Mouse (Mus musculus): ENCODE measurements at regions not wholly inside any gene's neighbourhood (a gene's known extent, or its start where the extent isn't known, plus 50 kb on each side); places are given as distances from the start of the nearest gene placed in this dataset.

GRCm38 (mm10) chr2:75039066-75039465, 213.5 kb downstream of the Mtx2 start:
- no peak for ATAC-seq (ENCODE audit: low FRiP score)
- no peaks in the 10 kb centered on the region for H3K9me3 ChIP-seq (replicated peaks)
- WGBS: 62% methylated on average over 3 of the region's 3 CpGs

GRCm38 (mm10) chr2:75046892-75047291, 221.3 kb downstream of the Mtx2 start:
- no peaks in the 10 kb centered on the region for H3K36me3 ChIP-seq
- H3K4me1 ChIP-seq: no peaks in the 10 kb centered on the region
- no peaks in the 10 kb centered on the region for H3K9me3 ChIP-seq (replicated peaks)
- no peak overlapping the region for H3K27ac ChIP-seq
- no peaks in the 10 kb centered on the region for H3K27me3 ChIP-seq
- 81% methylated on average over 6 of the region's 6 CpGs for WGBS
- no peak overlapping the region for H3K9ac ChIP-seq
- no peak overlapping the region for H3K4me3 ChIP-seq
- no peak for ATAC-seq (ENCODE audit: low FRiP score)
- H3K4me2 ChIP-seq (replicated peaks): no peak overlapping the region

More at GRCm38 (mm10) chr2:75039066-75039465, 213.5 kb downstream of the Mtx2 start:
- Histone ChIP-seq H3K27ac (no peak overlapping the region), H3K9ac (no peak overlapping the region), H3K36me3 (no peaks in the 10 kb centered on the region), H3K27me3 (no peaks in the 10 kb centered on the region), H3K4me3 (no peak overlapping the region), H3K4me2 (replicated peaks) (no peak overlapping the region), H3K4me1 (no peaks in the 10 kb centered on the region)

DNA sequence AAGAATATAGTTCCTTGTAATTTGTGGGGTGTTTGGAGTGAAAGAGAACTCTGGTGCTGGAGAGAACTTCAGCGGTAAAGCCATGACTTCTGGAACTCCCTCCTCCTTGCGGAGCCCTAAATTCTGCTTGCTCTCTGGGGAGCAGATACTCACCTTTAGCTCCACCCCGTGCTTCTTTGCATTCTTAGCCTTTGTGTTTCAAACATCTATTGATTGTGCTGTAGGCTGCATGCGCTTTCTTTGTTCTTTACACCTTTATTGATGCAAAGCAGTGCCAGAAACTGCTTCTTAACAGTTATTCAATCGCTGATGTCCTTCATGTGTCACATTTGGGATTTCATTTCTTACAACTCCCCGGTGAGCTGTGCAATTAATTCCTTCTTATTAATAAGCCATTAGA, 222.5 kb downstream of the Mtx2 start:
- Histone ChIP-seq H3K36me3 (no peaks in the 10 kb centered on the region), H3K27me3 (no peaks in the 10 kb centered on the region)
- 33% methylated on average over 6 of the region's 6 CpGs for WGBS

GRCm38 (mm10) chr2:75054474-75055186, 229.0 kb downstream of the Mtx2 start:
- Histone ChIP-seq H3K4me1 (peaks cover 5% of the 10 kb centered on the region; the same call in 1 of the 2 replicates), H3K27ac (0 out of 2 replicates have a peak overlapping the region, but pooled peaks have one; percentile 13), H3K4me2 (replicated peaks) (peak overlapping the region; percentile 55), H3K27me3 (peaks cover 12% of the 10 kb centered on the region; the same call in 1 of the 2 replicates), H3K36me3 (no peaks in the 10 kb centered on the region), H3K9ac (peak overlapping the region; percentile 47), H3K4me3 (peak overlapping the region; percentile 29), H3K9me3 (replicated peaks) (no peaks in the 10 kb centered on the region)
- peak; percentile 84 for ATAC-seq (ENCODE audit: low FRiP score)
- 23% methylated on average over 14 of the region's 14 CpGs for WGBS

More for the DNA sequence above, 222.5 kb downstream of the Mtx2 start:
- H3K9ac ChIP-seq: no peak overlapping the region
- no peak overlapping the region for H3K27ac ChIP-seq
- ATAC-seq (ENCODE audit: low FRiP score): no peak
- no peak overlapping the region for H3K4me3 ChIP-seq
- H3K4me2 ChIP-seq (replicated peaks): no peak overlapping the region
- H3K4me1 ChIP-seq: no peaks in the 10 kb centered on the region
- H3K9me3 ChIP-seq (replicated peaks): no peaks in the 10 kb centered on the region

DNA sequence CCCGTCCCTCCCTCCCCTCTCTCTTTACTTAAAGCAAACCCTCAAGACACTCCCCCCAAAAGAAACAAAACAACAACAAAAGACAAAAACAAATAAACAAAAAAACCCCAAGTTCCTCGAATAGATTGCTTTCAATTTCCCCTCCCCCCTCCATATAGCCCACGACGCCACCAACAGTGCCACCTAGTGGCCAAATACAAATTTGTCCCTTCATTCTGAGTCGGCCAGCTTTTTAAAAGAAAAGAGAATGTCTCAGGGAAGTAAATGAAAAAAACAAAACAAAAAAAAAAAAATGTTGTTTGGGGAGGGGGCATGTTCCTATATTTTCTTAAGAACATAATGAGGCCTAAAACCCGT, 229.6 kb downstream of the Mtx2 start:
- peaks cover 15% of the 10 kb centered on the region; the same call in 1 of the 2 replicates for H3K27me3 ChIP-seq
- no peaks in the 10 kb centered on the region for H3K9me3 ChIP-seq (replicated peaks)
- WGBS: 3% methylated on average over 6 of the region's 6 CpGs
- H3K9ac ChIP-seq: peak overlapping the region; percentile 47
- peaks cover 5% of the 10 kb centered on the region for H3K4me1 ChIP-seq
- H3K36me3 ChIP-seq: no peaks in the 10 kb centered on the region
- H3K4me3 ChIP-seq: peak overlapping the region; percentile 29
- peak; percentile 61; the same call in 1 of the 2 replicates for ATAC-seq (ENCODE audit: low FRiP score)
- H3K27ac ChIP-seq: no peak overlapping the region
- H3K4me2 ChIP-seq (replicated peaks): peak overlapping the region; percentile 55

GRCm38 (mm10) chr2:75061009-75061408, 235.4 kb downstream of the Mtx2 start:
- no peak overlapping the region for H3K27ac ChIP-seq
- H3K36me3 ChIP-seq: no peaks in the 10 kb centered on the region
- no peak overlapping the region for H3K4me2 ChIP-seq (replicated peaks)
- H3K9me3 ChIP-seq (replicated peaks): no peaks in the 10 kb centered on the region
- no peak overlapping the region for H3K4me3 ChIP-seq
- WGBS: 36% methylated on average over 7 of the region's 7 CpGs
- H3K9ac ChIP-seq: no peak overlapping the region
- 0 out of 2 replicates have a peak, but pooled peaks have one; percentile 38 for ATAC-seq (ENCODE audit: low FRiP score)
- peaks cover 20% of the 10 kb centered on the region for H3K4me1 ChIP-seq
- peaks cover 16% of the 10 kb centered on the region for H3K27me3 ChIP-seq

- WGBS: 49% methylated on average over 12 of the region's 12 CpGs
- Histone ChIP-seq H3K9ac (no peak overlapping the region), H3K4me2 (replicated peaks) (no peak overlapping the region), H3K4me1 (peaks cover 20% of the 10 kb centered on the region), H3K36me3 (no peaks in the 10 kb centered on the region), H3K4me3 (no peak overlapping the region), H3K9me3 (replicated peaks) (no peaks in the 10 kb centered on the region), H3K27me3 (peaks cover 13% of the 10 kb centered on the region), H3K27ac (peak overlapping the region; percentile 72)
- ATAC-seq (ENCODE audit: low FRiP score): no peak; the same call in 1 of the 2 replicates
These were observed 236.0 kb downstream of the Mtx2 start for GRCm38 (mm10) chr2:75061456-75062188.

DNA sequence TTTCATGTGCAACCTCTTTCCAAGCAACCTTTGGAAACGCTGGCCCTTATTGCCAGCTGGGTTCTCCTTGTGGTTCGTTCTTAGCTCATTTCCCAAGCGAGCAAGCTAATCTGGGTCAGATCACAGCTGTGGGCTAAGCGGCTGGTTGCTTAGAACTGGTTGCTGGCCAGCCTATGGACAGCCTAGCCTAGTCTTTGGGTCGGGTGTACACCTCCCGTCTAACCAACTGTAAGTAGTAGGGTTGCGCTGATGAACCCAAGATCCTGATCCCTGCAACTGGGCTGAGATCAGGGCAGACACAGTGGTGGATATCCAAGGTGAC, 236.5 kb downstream of the Mtx2 start:
- Histone ChIP-seq H3K4me3 (no peak overlapping the region), H3K4me1 (peaks cover 20% of the 10 kb centered on the region), H3K27ac (peak overlapping the region; percentile 72; the same call in 1 of the 2 replicates), H3K36me3 (no peaks in the 10 kb centered on the region), H3K4me2 (replicated peaks) (no peak overlapping the region), H3K9me3 (replicated peaks) (no peaks in the 10 kb centered on the region), H3K9ac (no peak overlapping the region), H3K27me3 (peaks cover 13% of the 10 kb centered on the region)
- ATAC-seq (ENCODE audit: low FRiP score): no peak
- 83% methylated on average over 7 of the region's 7 CpGs for WGBS

DNA sequence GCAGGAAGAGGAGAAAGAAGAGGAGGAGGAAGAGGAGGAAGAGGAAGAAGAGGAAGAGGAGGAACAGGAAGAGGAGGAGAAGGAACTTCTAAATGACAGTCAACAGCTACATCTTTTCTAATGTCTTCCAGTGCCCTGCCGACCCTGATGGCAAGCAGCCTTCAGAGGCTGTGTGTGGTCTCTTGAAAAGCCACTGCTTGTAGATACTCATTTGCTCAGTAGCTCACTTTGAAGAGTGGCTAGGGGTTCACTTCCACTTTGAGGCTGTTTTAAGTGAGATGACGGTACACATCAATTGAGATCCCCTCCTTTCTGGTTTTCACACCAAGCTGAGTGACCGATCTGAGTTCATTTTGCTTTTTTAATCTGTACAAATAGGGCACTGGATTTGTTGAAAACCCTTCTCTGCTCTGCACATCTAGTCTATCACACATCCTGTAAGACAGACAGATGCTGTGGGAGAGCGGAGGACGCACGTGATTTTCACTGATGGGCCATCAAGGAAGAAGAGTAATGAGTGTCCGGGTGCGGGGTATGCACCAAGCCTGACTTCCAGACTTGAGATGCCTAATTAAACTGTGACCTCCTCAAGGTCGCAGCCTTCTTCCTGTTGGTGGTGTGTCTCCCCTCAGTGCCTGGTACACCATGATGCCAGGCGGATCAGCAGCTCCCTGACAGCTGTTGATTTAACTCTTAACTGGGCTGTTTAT, 239.0 kb downstream of the Mtx2 start:
- Histone ChIP-seq H3K4me1 (peaks cover 20% of the 10 kb centered on the region), H3K9me3 (replicated peaks) (no peaks in the 10 kb centered on the region), H3K9ac (no peak overlapping the region), H3K4me3 (no peak overlapping the region), H3K27ac (no peak overlapping the region), H3K4me2 (replicated peaks) (no peak overlapping the region), H3K36me3 (no peaks in the 10 kb centered on the region), H3K27me3 (peaks cover 5% of the 10 kb centered on the region)
- 72% methylated on average over 10 of the region's 10 CpGs for WGBS
- no peak for ATAC-seq (ENCODE audit: low FRiP score)

- 60% methylated on average over 2 of the region's 2 CpGs for WGBS
- H3K27me3 ChIP-seq: no peaks in the 10 kb centered on the region; the same call in 1 of the 2 replicates
- no peak for ATAC-seq (ENCODE audit: low FRiP score)
These were observed 239.7 kb downstream of the Mtx2 start for GRCm38 (mm10) chr2:75065304-75065703.

DNA sequence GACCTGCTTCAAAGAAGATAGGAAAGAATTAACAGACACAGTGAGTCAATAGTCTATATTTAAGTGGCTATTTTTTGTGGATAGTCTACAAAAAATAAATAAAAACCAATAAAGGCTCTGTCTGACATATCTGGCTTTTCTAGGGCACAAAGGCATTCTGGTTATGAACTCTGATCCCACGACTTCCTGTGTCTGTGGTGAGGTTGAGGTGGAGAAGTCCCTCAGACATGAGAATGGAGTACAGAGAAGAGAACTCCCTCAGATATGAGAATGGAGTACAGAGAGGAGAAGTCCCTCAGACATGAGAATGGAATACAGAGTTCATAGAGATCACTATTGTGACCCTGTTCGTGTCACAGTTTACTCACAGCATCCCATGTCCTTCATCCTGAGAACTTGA, 243.7 kb downstream of the Mtx2 start:
- H3K9me3 ChIP-seq (replicated peaks): no peaks in the 10 kb centered on the region
- peaks cover 22% of the 10 kb centered on the region for H3K4me1 ChIP-seq
- no peak overlapping the region for H3K27ac ChIP-seq
- H3K36me3 ChIP-seq: no peaks in the 10 kb centered on the region
- no peaks in the 10 kb centered on the region for H3K27me3 ChIP-seq
- H3K9ac ChIP-seq: no peak overlapping the region
- no peak overlapping the region for H3K4me2 ChIP-seq (replicated peaks)
- no peak overlapping the region for H3K4me3 ChIP-seq
- no peak for ATAC-seq (ENCODE audit: low FRiP score)
- 82% methylated on average over 2 of the region's 2 CpGs for WGBS

More at GRCm38 (mm10) chr2:75065304-75065703, 239.7 kb downstream of the Mtx2 start:
- H3K27ac ChIP-seq: no peak overlapping the region
- H3K36me3 ChIP-seq: no peaks in the 10 kb centered on the region
- H3K4me1 ChIP-seq: peaks cover 20% of the 10 kb centered on the region
- H3K4me3 ChIP-seq: no peak overlapping the region
- H3K4me2 ChIP-seq (replicated peaks): no peak overlapping the region
- H3K9ac ChIP-seq: no peak overlapping the region
- H3K9me3 ChIP-seq (replicated peaks): no peaks in the 10 kb centered on the region

GRCm38 (mm10) chr2:75072021-75072420, 246.4 kb downstream of the Mtx2 start:
- H3K4me1 ChIP-seq: peaks cover 19% of the 10 kb centered on the region
- H3K4me3 ChIP-seq: no peak overlapping the region
- H3K4me2 ChIP-seq (replicated peaks): no peak overlapping the region
- ATAC-seq (ENCODE audit: low FRiP score): no peak
- no peak overlapping the region for H3K9ac ChIP-seq
- no peak overlapping the region for H3K27ac ChIP-seq
- H3K27me3 ChIP-seq: no peaks in the 10 kb centered on the region
- 79% methylated on average over 3 of the region's 3 CpGs for WGBS
- H3K36me3 ChIP-seq: no peaks in the 10 kb centered on the region
- H3K9me3 ChIP-seq (replicated peaks): no peaks in the 10 kb centered on the region

All from hindbrain, embryonic 12.5 days (tissue).